Mouse (Mus musculus) spleen, adult 2 months (tissue): ENCODE data around the gene Plb1. TPM values are rescaled to one million over a fixed set of nuclear protein-coding genes. Genes with fewer than 3 reads are reported as not detected.

Experiments used
- DNase-seq, 2 experiments: peaks; one replicate each; pipeline versions ENCODE4 v3.0.0 to v3.0.0-alpha.2; 2012 to 2021; ENCODE audit warnings: low spot score in 2 of 2, low read depth in 1 of 2
- H3K27ac ChIP-seq: fragments of 200-500 bp; 2 replicates; pipeline ENCODE4 v1.5.1; 2012; ENCODE audit warnings: low read length, inconsistent platforms; ENCODE audit not compliant: insufficient read depth
- H3K27me3 ChIP-seq: fragments of 200-500 bp; 2 replicates; pipeline ENCODE4 v1.6.1; 2012; ENCODE audit warnings: mild to moderate bottlenecking, moderate library complexity, low read length, inconsistent platforms; ENCODE audit not compliant: control insufficient read depth, insufficient read depth
- H3K36me3 ChIP-seq: fragments of 200-500 bp; 2 replicates; pipeline ENCODE4 v1.6.1; 2012; ENCODE audit warnings: mild to moderate bottlenecking, low read length, inconsistent platforms; ENCODE audit not compliant: control insufficient read depth, insufficient read depth
- H3K4me1 ChIP-seq: fragments of 200-500 bp; 2 replicates; pipeline ENCODE4 v1.6.1; 2011; ENCODE audit warnings: inconsistent platforms; ENCODE audit not compliant: control insufficient read depth, insufficient read depth, insufficient read length
- H3K4me3 ChIP-seq: fragments of 200-500 bp; 2 replicates; pipeline ENCODE4 v1.5.1; 2011; ENCODE audit warnings: mild to moderate bottlenecking, inconsistent platforms; ENCODE audit not compliant: insufficient read depth, insufficient read length; ENCODE audit errors: extremely low read depth
- CTCF ChIP-seq: fragments of 200-500 bp; IDR thresholded peaks from 2 replicates; pipeline ENCODE4 v1.5.1; 2011; ENCODE audit warnings: mild to moderate bottlenecking, inconsistent platforms; ENCODE audit not compliant: insufficient read depth, insufficient read length, insufficient replicate concordance; ENCODE audit errors: extremely low read depth
- POLR2A ChIP-seq: fragments of 200-500 bp; IDR thresholded peaks from 2 replicates; pipeline ENCODE4 v1.6.1; 2011; ENCODE audit warnings: low read depth, low read length, inconsistent platforms
- WGBS: fragments of 180-500 bp; shearing (Covaris S2); methylation state at CpG from one replicate; pipeline ENCODE4 v1.1.7; 2018; 5-methylcytosine and 5-hydroxymethylcytosine counted together
- polyA plus RNA-seq: library from polyadenylated mRNA; depleted of rRNA; stranded (reverse); fragments of >200 nt; gene quantifications from 2 replicates; pipeline ENCODE4 v1.2.3, GENCODE M21; 2012

Gene Plb1
- polyA plus RNA-seq, 1 experiment = 0.29 TPM

DNA sequence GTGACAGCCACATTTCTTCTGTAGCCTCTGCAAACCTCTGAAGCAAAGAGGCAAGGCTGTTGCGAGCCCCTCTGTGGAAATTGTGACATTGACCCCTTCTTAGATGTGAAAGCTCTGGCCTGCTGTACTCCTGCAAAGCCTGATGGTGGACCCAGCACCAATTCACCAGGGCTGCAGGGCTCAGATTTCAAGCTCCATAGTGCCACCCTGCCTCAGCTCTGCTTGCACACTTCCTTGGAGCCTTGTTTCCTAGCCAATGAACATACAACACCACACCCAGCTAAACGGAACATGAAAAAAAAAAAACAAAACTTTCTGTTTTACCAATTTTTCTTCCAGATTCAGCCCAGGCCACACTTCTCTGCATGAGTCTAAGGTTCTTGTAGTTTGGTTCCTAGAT lies 74.6 kb downstream of the Plb1 start:
- no peaks in the 10 kb centered on the region for H3K36me3 ChIP-seq
- H3K4me1 ChIP-seq = no peaks in the 10 kb centered on the region
- TF ChIP-seq CTCF = no peak
- no peak for TF ChIP-seq POLR2A
- no peaks in the 10 kb centered on the region for H3K27me3 ChIP-seq
- WGBS = 69% methylated on average over 2 of the region's 2 CpGs
- H3K4me3 ChIP-seq = no peak overlapping the region
- no peak for DNase-seq
- no peak overlapping the region for H3K27ac ChIP-seq

DNA sequence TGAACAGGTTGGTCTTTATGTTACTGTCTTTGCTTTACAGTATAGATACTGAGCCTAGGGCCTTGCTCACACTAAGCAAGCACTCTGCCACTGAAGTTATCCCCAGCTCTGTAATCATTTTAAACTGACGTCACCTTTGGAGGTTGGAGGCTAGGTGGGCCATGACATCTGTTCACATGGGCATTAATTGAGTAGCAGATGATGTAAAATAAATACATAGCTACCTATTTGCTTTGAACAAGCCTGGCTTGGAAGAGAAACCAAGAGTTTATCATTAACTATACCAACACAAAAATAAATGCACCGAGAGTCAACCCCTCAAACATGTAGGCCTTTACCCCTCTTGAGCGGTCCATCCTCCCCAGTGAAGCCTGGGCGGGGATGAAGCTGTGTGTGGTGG lies 76.1 kb downstream of the Plb1 start:
- no peak for TF ChIP-seq CTCF
- TF ChIP-seq POLR2A = no peak
- Histone ChIP-seq H3K27ac (no peak overlapping the region), H3K27me3 (no peaks in the 10 kb centered on the region), H3K36me3 (no peaks in the 10 kb centered on the region), H3K4me3 (no peak overlapping the region), H3K4me1 (peaks cover 3% of the 10 kb centered on the region; the same call in 1 of the 2 replicates)
- 91% methylated on average over 4 of the region's 4 CpGs for WGBS
- DNase-seq = no peak

DNA sequence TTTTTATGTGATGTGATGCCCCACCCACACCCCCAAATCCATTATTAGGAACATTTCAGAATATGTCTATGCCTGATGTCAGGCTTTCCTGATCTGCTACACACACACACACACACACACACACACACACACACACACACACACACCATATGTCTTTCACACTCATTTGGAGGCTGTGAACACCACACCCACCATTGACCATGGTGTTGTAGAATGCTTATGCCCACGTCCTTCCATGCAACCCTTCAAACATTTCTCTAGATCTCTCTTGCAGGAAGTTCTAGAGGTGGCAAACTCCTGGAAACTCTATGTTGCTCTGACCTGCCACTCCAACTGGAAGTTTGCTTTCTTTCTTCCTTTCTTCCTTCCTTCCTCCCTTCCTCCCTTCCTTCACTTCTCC lies 77.2 kb downstream of the Plb1 start:
- H3K4me3 ChIP-seq = no peak overlapping the region
- WGBS = 61% methylated on average over 1 of the region's 1 CpGs
- no peak for DNase-seq
- H3K4me1 ChIP-seq = peaks cover 8% of the 10 kb centered on the region; the same call in 1 of the 2 replicates
- TF ChIP-seq CTCF (no peak), POLR2A (no peak)
- H3K36me3 ChIP-seq = no peaks in the 10 kb centered on the region
- no peak overlapping the region for H3K27ac ChIP-seq
- H3K27me3 ChIP-seq = no peaks in the 10 kb centered on the region

DNA sequence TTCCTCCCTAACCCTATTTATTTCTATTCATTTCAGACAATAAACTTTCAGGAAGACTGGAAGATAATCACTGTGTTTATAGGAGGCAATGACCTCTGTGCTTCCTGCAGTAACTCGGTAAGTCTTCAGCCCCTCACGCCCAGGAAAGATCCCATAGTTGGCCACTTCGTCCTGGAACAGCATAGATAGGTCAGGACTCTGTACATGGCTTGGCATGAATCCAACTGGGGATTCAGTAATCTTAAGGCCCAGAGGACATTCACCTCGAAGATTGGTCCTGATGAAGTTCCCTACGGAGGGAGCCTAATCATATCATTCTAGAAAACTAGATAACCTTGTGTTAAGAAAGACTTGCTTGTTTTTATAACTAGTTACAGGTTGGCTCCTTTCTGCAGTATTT lies 78.3 kb downstream of the Plb1 start:
- H3K4me3 ChIP-seq = no peak overlapping the region
- H3K27me3 ChIP-seq = no peaks in the 10 kb centered on the region
- no peaks in the 10 kb centered on the region for H3K36me3 ChIP-seq
- H3K27ac ChIP-seq = no peak overlapping the region
- TF ChIP-seq POLR2A (no peak), CTCF (no peak)
- no peak for DNase-seq
- H3K4me1 ChIP-seq = peaks cover 8% of the 10 kb centered on the region; the same call in 1 of the 2 replicates
- WGBS = 86% methylated on average over 5 of the region's 5 CpGs

DNA sequence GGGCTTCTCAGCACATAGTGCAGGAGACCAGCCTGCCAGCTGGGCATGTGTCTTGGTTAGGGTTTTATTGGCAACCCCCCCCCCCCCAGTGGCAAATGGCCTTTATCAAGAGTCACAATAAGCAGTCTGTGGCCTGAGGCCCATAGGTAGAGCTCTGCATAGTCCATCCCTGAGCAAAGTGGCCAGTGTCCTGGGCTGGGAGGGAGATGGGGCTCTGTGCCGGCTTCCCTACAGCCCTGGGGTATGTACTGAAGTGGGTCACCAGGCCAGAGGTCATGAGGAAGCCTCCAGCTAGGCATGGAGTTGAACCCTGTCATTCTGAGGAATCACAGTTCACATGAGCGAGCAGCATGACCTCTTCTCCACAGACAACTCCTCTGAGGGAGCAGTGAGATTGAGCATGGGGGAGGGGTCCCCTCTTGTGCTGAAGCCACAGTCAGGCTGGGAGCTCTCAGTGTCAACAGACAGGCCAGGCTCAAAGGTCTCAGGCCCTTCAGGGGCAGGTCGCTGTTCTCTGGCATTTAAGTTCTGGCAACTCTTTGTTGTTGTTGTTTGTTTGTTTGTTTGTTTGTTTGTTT lies 79.2 kb downstream of the Plb1 start:
- DNase-seq = no peak

DNA sequence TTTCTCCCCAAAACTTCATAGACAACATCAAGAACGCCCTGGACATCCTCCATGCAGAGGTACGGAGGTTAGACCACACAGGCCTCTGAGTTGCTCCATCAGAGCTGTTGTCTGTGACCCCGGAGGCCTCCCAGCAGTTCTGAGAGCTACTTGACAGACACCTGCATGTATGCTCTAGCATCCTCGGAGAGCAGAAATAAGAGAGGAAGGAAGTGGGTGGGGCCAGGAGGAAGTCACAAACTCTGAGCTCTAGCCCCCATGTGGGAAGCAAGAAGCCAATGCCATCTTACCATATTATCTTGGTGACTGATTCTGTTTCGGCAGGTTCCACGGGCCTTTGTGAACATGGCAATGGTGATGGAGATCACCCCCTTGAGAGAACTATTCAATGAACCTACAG lies 81.2 kb downstream of the Plb1 start:
- Histone ChIP-seq H3K36me3 (no peaks in the 10 kb centered on the region), H3K27ac (no peak overlapping the region), H3K4me3 (no peak overlapping the region), H3K27me3 (no peaks in the 10 kb centered on the region), H3K4me1 (peaks cover 8% of the 10 kb centered on the region; the same call in 1 of the 2 replicates)
- DNase-seq = peak; percentile 19 to 41
- WGBS = 20% methylated on average over 6 of the region's 6 CpGs
- no peak for TF ChIP-seq CTCF
- no peak for TF ChIP-seq POLR2A

More for the DNA sequence above, 79.2 kb downstream of the Plb1 start:
- Histone ChIP-seq H3K4me3 (no peak overlapping the region), H3K36me3 (no peaks in the 10 kb centered on the region), H3K27me3 (no peaks in the 10 kb centered on the region), H3K4me1 (peaks cover 8% of the 10 kb centered on the region; the same call in 1 of the 2 replicates), H3K27ac (no peak overlapping the region)
- 90% methylated on average over 3 of the region's 3 CpGs for WGBS
- no peak for TF ChIP-seq POLR2A
- no peak for TF ChIP-seq CTCF

DNA sequence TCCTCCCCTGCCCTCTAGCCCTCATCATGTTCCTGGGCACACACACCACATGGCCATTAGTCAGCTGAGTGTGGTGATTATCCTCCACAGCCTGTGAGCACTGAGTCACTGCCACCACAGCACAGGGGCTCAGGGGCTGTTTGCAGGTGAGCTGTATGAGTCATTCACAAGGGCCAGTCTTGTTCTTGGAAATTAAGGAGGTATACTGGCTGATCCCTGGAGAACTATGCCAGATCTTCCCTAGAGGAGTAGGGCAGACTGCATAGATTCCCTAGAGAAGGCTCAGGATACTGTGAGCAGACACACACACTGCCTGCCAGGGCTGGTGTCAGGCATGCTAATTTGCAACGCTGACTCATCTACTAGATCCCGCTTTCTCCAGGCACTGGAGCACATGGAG lies 82.2 kb downstream of the Plb1 start:
- TF ChIP-seq CTCF (no peak), POLR2A (no peak)
- WGBS = 81% methylated on average over 2 of the region's 2 CpGs
- Histone ChIP-seq H3K4me3 (no peak overlapping the region), H3K4me1 (peaks cover 8% of the 10 kb centered on the region; the same call in 1 of the 2 replicates), H3K27me3 (no peaks in the 10 kb centered on the region), H3K27ac (no peak overlapping the region), H3K36me3 (no peaks in the 10 kb centered on the region)
- no peak for DNase-seq
